Mouse (Mus musculus) forebrain, embryonic 10.5 days (tissue): ENCODE data around the gene Ccdc153. TPM values are rescaled to one million over a fixed set of nuclear protein-coding genes. Genes with fewer than 3 reads are reported as not detected.

Experiments
- DNase-seq: peaks from one replicate; pipeline ENCODE4 v3.0.0-alpha.2; 2017; ENCODE audit warnings: low spot score; ENCODE audit errors: extremely low spot score
- H3K27ac ChIP-seq: fragments of 300-500 bp; sonication (generic); 2 replicates; pipeline ENCODE4 v1.5.1; 2016; ENCODE audit warnings: mild to moderate bottlenecking
- H3K27me3 ChIP-seq: fragments of 300-500 bp; sonication (generic); 2 replicates; pipeline ENCODE4 v1.6.1; 2016; ENCODE audit warnings: mild to moderate bottlenecking; ENCODE audit not compliant: poor library complexity, severe bottlenecking
- H3K36me3 ChIP-seq: fragments of 300-500 bp; sonication (generic); replicated peaks from 2 replicates; pipeline ENCODE4 v1.6.1; 2016; ENCODE audit warnings: mild to moderate bottlenecking, moderate library complexity
- H3K4me1 ChIP-seq: fragments of 300-500 bp; sonication (generic); 2 replicates; pipeline ENCODE4 v1.6.1; 2016
- H3K4me3 ChIP-seq: fragments of 300-500 bp; sonication (generic); 2 replicates; pipeline ENCODE4 v1.5.1; 2016; ENCODE audit warnings: mild to moderate bottlenecking, moderate library complexity
- H3K9me3 ChIP-seq: fragments of 300-500 bp; sonication (generic); 2 replicates; pipeline ENCODE4 v1.6.1; 2016; ENCODE audit warnings: mild to moderate bottlenecking, moderate library complexity
- WGBS: fragments of 180-500 bp; shearing (Covaris S2); methylation state at CpG from one replicate; pipeline ENCODE4 v1.1.7; 2016; 5-methylcytosine and 5-hydroxymethylcytosine counted together
- polyA plus RNA-seq: library from polyadenylated mRNA; unstranded; fragments of >200 nt; fragmentation: Nextera tagmentation; extraction: Ambion mirVana; gene quantifications from 2 replicates; pipeline ENCODE4 v1.2.1, GENCODE M21; 2016

The Ccdc153 gene
- polyA plus RNA-seq, 1 experiment from 2014 or later: not detected

GRCm38 (mm10) chr9:44231609-44232008 lies 8.9 kb upstream of the Ccdc153 start:
- DNase-seq: no peak
- peak overlapping the region; percentile 94; the same call in 1 of the 2 replicates for H3K4me3 ChIP-seq
- H3K4me1 ChIP-seq: peaks cover 28% of the 10 kb centered on the region
- H3K27me3 ChIP-seq: no peaks in the 10 kb centered on the region
- H3K36me3 ChIP-seq: peaks cover 14% of the 10 kb centered on the region
- no peak overlapping the region for H3K27ac ChIP-seq
- H3K9me3 ChIP-seq: no peaks in the 10 kb centered on the region

GRCm38 (mm10) chr9:44233021-44233801 lies 7.3 kb upstream of the Ccdc153 start:
- no peaks in the 10 kb centered on the region for H3K9me3 ChIP-seq
- H3K4me3 ChIP-seq: peak overlapping the region; percentile 94
- WGBS: under 1% methylated on average over 40 of the region's 40 CpGs
- H3K27ac ChIP-seq: peak overlapping the region; percentile 97
- DNase-seq: no peak
- no peaks in the 10 kb centered on the region for H3K27me3 ChIP-seq
- H3K36me3 ChIP-seq: peaks cover 2% of the 10 kb centered on the region
- peaks cover 28% of the 10 kb centered on the region for H3K4me1 ChIP-seq

- Histone ChIP-seq H3K27me3 (no peaks in the 10 kb centered on the region), H3K27ac (peak within 1 kb of the TSS; percentile 97), H3K9me3 (no peaks in the 10 kb centered on the region), H3K36me3 (no peaks in the 10 kb centered on the region), H3K4me3 (peak within 1 kb of the TSS; percentile 94), H3K4me1 (peaks cover 28% of the 10 kb centered on the region)
- peak; percentile 100 for DNase-seq
- under 1% methylated on average over 76 of the region's 76 CpGs for WGBS
Measured at GRCm38 (mm10) chr9:44233802-44234478, 6.5 kb upstream of the Ccdc153 start, which contains the start of gene Cbl. TSS of gene Cbl (minus strand) at chr9:44234049.

GRCm38 (mm10) chr9:44234479-44235427 lies 5.7 kb upstream of the Ccdc153 start:
- H3K4me3 ChIP-seq: peak overlapping the region; percentile 94
- no peaks in the 10 kb centered on the region for H3K27me3 ChIP-seq
- peak overlapping the region; percentile 97 for H3K27ac ChIP-seq
- DNase-seq: no peak
- H3K36me3 ChIP-seq: no peaks in the 10 kb centered on the region
- 28% methylated on average over 19 of the region's 19 CpGs for WGBS
- no peaks in the 10 kb centered on the region for H3K9me3 ChIP-seq
- H3K4me1 ChIP-seq: peaks cover 31% of the 10 kb centered on the region

- Histone ChIP-seq H3K4me1 (peaks cover 30% of the 10 kb centered on the region), H3K27me3 (no peaks in the 10 kb centered on the region), H3K36me3 (no peaks in the 10 kb centered on the region), H3K27ac (no peak overlapping the region), H3K9me3 (no peaks in the 10 kb centered on the region), H3K4me3 (no peak overlapping the region)
- WGBS: 57% methylated on average over 4 of the region's 4 CpGs
- DNase-seq: no peak
Measured at GRCm38 (mm10) chr9:44236601-44237000, 3.9 kb upstream of the Ccdc153 start.

- no peaks in the 10 kb centered on the region for H3K9me3 ChIP-seq
- H3K27ac ChIP-seq: no peak overlapping the region
- DNase-seq: no peak
- peaks cover 24% of the 10 kb centered on the region for H3K4me1 ChIP-seq
- 79% methylated on average over 4 of the region's 4 CpGs for WGBS
- H3K4me3 ChIP-seq: no peak overlapping the region
- H3K27me3 ChIP-seq: no peaks in the 10 kb centered on the region
- H3K36me3 ChIP-seq: no peaks in the 10 kb centered on the region
Measured at GRCm38 (mm10) chr9:44237128-44237527, 3.3 kb upstream of the Ccdc153 start.

GRCm38 (mm10) chr9:44238501-44239190 lies 1.8 kb upstream of the Ccdc153 start:
- no peak overlapping the region for H3K27ac ChIP-seq
- no peak for DNase-seq
- H3K4me3 ChIP-seq: no peak overlapping the region
- H3K36me3 ChIP-seq: no peaks in the 10 kb centered on the region
- H3K4me1 ChIP-seq: peaks cover 16% of the 10 kb centered on the region
- 80% methylated on average over 17 of the region's 17 CpGs for WGBS
- H3K9me3 ChIP-seq: no peaks in the 10 kb centered on the region
- no peaks in the 10 kb centered on the region for H3K27me3 ChIP-seq

- peak; percentile 63 for DNase-seq
- 14% methylated on average over 5 of the region's 5 CpGs for WGBS
- no peaks in the 10 kb centered on the region for H3K36me3 ChIP-seq
Measured at GRCm38 (mm10) chr9:44239447-44239846, 1.0 kb upstream of the Ccdc153 start.

GRCm38 (mm10) chr9:44240911-44241310 lies 435 bp downstream of the Ccdc153 start:
- Histone ChIP-seq H3K9me3 (no peaks in the 10 kb centered on the region), H3K4me1 (peaks cover 10% of the 10 kb centered on the region), H3K27me3 (no peaks in the 10 kb centered on the region), H3K27ac (no peak overlapping the region), H3K36me3 (no peaks in the 10 kb centered on the region), H3K4me3 (no peak overlapping the region)
- no peak for DNase-seq
- 57% methylated on average over 5 of the region's 5 CpGs for WGBS

More at GRCm38 (mm10) chr9:44239447-44239846, 1.0 kb upstream of the Ccdc153 start:
- H3K27me3 ChIP-seq: no peaks in the 10 kb centered on the region
- no peak overlapping the region for H3K27ac ChIP-seq
- H3K9me3 ChIP-seq: no peaks in the 10 kb centered on the region
- H3K4me3 ChIP-seq: no peak overlapping the region
- peaks cover 15% of the 10 kb centered on the region for H3K4me1 ChIP-seq

GRCm38 (mm10) chr9:44241418-44241817 lies 942 bp downstream of the Ccdc153 start:
- no peaks in the 10 kb centered on the region for H3K27me3 ChIP-seq
- no peak overlapping the region for H3K27ac ChIP-seq
- peaks cover 10% of the 10 kb centered on the region for H3K4me1 ChIP-seq
- no peak overlapping the region for H3K4me3 ChIP-seq
- no peaks in the 10 kb centered on the region for H3K9me3 ChIP-seq
- 83% methylated on average over 9 of the region's 9 CpGs for WGBS
- DNase-seq: no peak
- H3K36me3 ChIP-seq: no peaks in the 10 kb centered on the region

GRCm38 (mm10) chr9:44243621-44244020 lies 3.1 kb downstream of the Ccdc153 start:
- DNase-seq: no peak
- Histone ChIP-seq H3K4me1 (peaks cover 10% of the 10 kb centered on the region), H3K36me3 (no peaks in the 10 kb centered on the region), H3K9me3 (no peaks in the 10 kb centered on the region), H3K27ac (no peak overlapping the region), H3K27me3 (peaks cover under 1% of the 10 kb centered on the region; the same call in 1 of the 2 replicates), H3K4me3 (no peak overlapping the region)
- 63% methylated on average over 2 of the region's 2 CpGs for WGBS

GRCm38 (mm10) chr9:44247907-44248306 lies 7.4 kb downstream of the Ccdc153 start:
- no peak overlapping the region for H3K4me3 ChIP-seq
- H3K9me3 ChIP-seq: no peaks in the 10 kb centered on the region
- peaks cover 21% of the 10 kb centered on the region for H3K27me3 ChIP-seq
- DNase-seq: no peak
- 89% methylated on average over 6 of the region's 6 CpGs for WGBS
- H3K36me3 ChIP-seq: no peaks in the 10 kb centered on the region
- H3K27ac ChIP-seq: no peak overlapping the region
- peaks cover 25% of the 10 kb centered on the region for H3K4me1 ChIP-seq
